Mouse (Mus musculus): ENCODE measurements at regions not wholly inside any gene's neighbourhood (a gene's known extent, or its start where the extent isn't known, plus 50 kb on each side); places are given as distances from the start of the nearest gene placed in this dataset.

GRCm38 (mm10) chr3:56789155-56789554 is 512.6 kb downstream of the Tm4sf1 start:
- DNase-seq (ENCODE audit: low spot score), result no peak

GRCm38 (mm10) chr3:56773920-56774319 is 527.9 kb downstream of the Tm4sf1 start:
- no peak for DNase-seq (ENCODE audit: low spot score)

GRCm38 (mm10) chr3:56770225-56770624 is 531.6 kb downstream of the Tm4sf1 start:
- DNase-seq (ENCODE audit: low spot score), result no peak

- DNase-seq (ENCODE audit: low spot score), result no peak
Observed at GRCm38 (mm10) chr3:56767133-56767532, 534.7 kb downstream of the Tm4sf1 start.

GRCm38 (mm10) chr3:56764336-56764735 is 537.5 kb downstream of the Tm4sf1 start:
- no peak for DNase-seq (ENCODE audit: low spot score)

- DNase-seq (ENCODE audit: low spot score), result no peak
Observed at GRCm38 (mm10) chr3:56763896-56764295, 537.9 kb downstream of the Tm4sf1 start.

GRCm38 (mm10) chr3:56753654-56754053 is 548.1 kb downstream of the Tm4sf1 start:
- DNase-seq (ENCODE audit: low spot score), result no peak

- DNase-seq (ENCODE audit: low spot score), result no peak
Observed at GRCm38 (mm10) chr3:56751926-56752325, 549.9 kb downstream of the Tm4sf1 start.

GRCm38 (mm10) chr3:56740902-56741301 is 557.4 kb upstream of the Nbea start:
- no peak for DNase-seq (ENCODE audit: low spot score)

- no peak for DNase-seq (ENCODE audit: low spot score)
Observed at GRCm38 (mm10) chr3:56739451-56739850, 556.0 kb upstream of the Nbea start.

GRCm38 (mm10) chr3:56730849-56731248 is 547.3 kb upstream of the Nbea start:
- no peak for DNase-seq (ENCODE audit: low spot score)

GRCm38 (mm10) chr3:56724991-56725390 is 541.5 kb upstream of the Nbea start:
- DNase-seq (ENCODE audit: low spot score), result no peak

- no peak for DNase-seq (ENCODE audit: low spot score)
Observed at GRCm38 (mm10) chr3:56708260-56708659, 524.8 kb upstream of the Nbea start.

- no peak for DNase-seq (ENCODE audit: low spot score)
Observed at GRCm38 (mm10) chr3:56707312-56707711, 523.8 kb upstream of the Nbea start.

GRCm38 (mm10) chr3:56706038-56706437 is 522.5 kb upstream of the Nbea start:
- DNase-seq (ENCODE audit: low spot score), result no peak

- DNase-seq (ENCODE audit: low spot score), result no peak
Observed at GRCm38 (mm10) chr3:56698941-56699340, 515.4 kb upstream of the Nbea start.

GRCm38 (mm10) chr3:56698248-56698647 is 514.7 kb upstream of the Nbea start:
- DNase-seq (ENCODE audit: low spot score), result no peak

- DNase-seq (ENCODE audit: low spot score), result no peak
Observed at GRCm38 (mm10) chr3:56681031-56681430, 497.5 kb upstream of the Nbea start.

- no peak for DNase-seq (ENCODE audit: low spot score)
Observed at GRCm38 (mm10) chr3:56668829-56669228, 485.3 kb upstream of the Nbea start.

GRCm38 (mm10) chr3:56660594-56660993 is 477.1 kb upstream of the Nbea start:
- DNase-seq (ENCODE audit: low spot score), result no peak

GRCm38 (mm10) chr3:56647313-56647712 is 463.8 kb upstream of the Nbea start:
- DNase-seq (ENCODE audit: low spot score), result no peak

Measured in lung, postnatal 25 days (tissue).